Mouse (Mus musculus) CD4-positive, CD25-positive, alpha-beta regulatory T cell, adult 4 months (primary cell): Measurements from ENCODE around the gene Fam114a2. TPM values are rescaled to one million over a fixed set of nuclear protein-coding genes. Genes with fewer than 3 reads are reported as not detected.
"Not testable (repeated sequence)": the region's sequence is repeated elsewhere in the genome, so short reads cannot be mapped to it uniquely, and the experiment has no call there.

ENCODE experiments used
- ATAC-seq: one replicate; pipeline ENCODE4 v1.8.0; 2017
- polyA plus RNA-seq, 2 experiments: library from polyadenylated mRNA; unstranded; fragments of 100-300 nt; shearing (Covaris generic); gene quantifications; one replicate each; pipeline ENCODE4 v1.2.1; 2017

The Fam114a2 gene
- polyA plus RNA-seq, result 100 to 1,000 TPM; 117 to 160 TPM

- ATAC-seq, result peak; percentile 98
These were observed at the start of gene Fam114a2, which contains the start of gene Mfap3 for GRCm38 (mm10) chr11:57518091-57518750. Fam114a2 (minus strand) TSS chr11:57518617. Mfap3 (plus strand) TSS chr11:57518664.

GRCm38 (mm10) chr11:57566091-57567035 lies 47.9 kb upstream of the Fam114a2 start:
- ATAC-seq, result no peak

GRCm38 (mm10) chr11:57564564-57564963 lies 46.1 kb upstream of the Fam114a2 start:
- ATAC-seq, result no peak

- not testable (repeated sequence) for ATAC-seq
These were observed 39.5 kb upstream of the Fam114a2 start for GRCm38 (mm10) chr11:57557936-57558335.

GRCm38 (mm10) chr11:57553015-57553780 lies 34.8 kb upstream of the Fam114a2 start:
- no peak for ATAC-seq

GRCm38 (mm10) chr11:57551016-57551415 lies 32.6 kb upstream of the Fam114a2 start:
- ATAC-seq, result no peak

GRCm38 (mm10) chr11:57550230-57550629 lies 31.8 kb upstream of the Fam114a2 start:
- no peak for ATAC-seq

GRCm38 (mm10) chr11:57548618-57549550 lies 30.5 kb upstream of the Fam114a2 start:
- ATAC-seq, result peak; percentile 65

- no peak for ATAC-seq
These were observed 22.3 kb upstream of the Fam114a2 start for GRCm38 (mm10) chr11:57540681-57541080.

- no peak for ATAC-seq
These were observed 21.5 kb upstream of the Fam114a2 start for GRCm38 (mm10) chr11:57539841-57540418.

GRCm38 (mm10) chr11:57535912-57536311 lies 17.5 kb upstream of the Fam114a2 start:
- no peak for ATAC-seq

- no peak for ATAC-seq
These were observed 13.9 kb upstream of the Fam114a2 start for GRCm38 (mm10) chr11:57532306-57532705.

GRCm38 (mm10) chr11:57531300-57531950 lies 13.0 kb upstream of the Fam114a2 start:
- ATAC-seq, result no peak

- no peak for ATAC-seq
These were observed 10.7 kb upstream of the Fam114a2 start for GRCm38 (mm10) chr11:57529111-57529510.

- ATAC-seq, result no peak
These were observed 9.1 kb upstream of the Fam114a2 start for GRCm38 (mm10) chr11:57527506-57527905.

- ATAC-seq, result no peak
These were observed 7.5 kb upstream of the Fam114a2 start for GRCm38 (mm10) chr11:57525900-57526299.

- ATAC-seq, result no peak
These were observed 6.2 kb upstream of the Fam114a2 start for GRCm38 (mm10) chr11:57524597-57524996.

GRCm38 (mm10) chr11:57523418-57523817 lies 5.0 kb upstream of the Fam114a2 start:
- ATAC-seq, result no peak

GRCm38 (mm10) chr11:57522046-57522445 lies 3.6 kb upstream of the Fam114a2 start:
- ATAC-seq, result no peak

GRCm38 (mm10) chr11:57521206-57521605 lies 2.8 kb upstream of the Fam114a2 start:
- ATAC-seq, result no peak

- ATAC-seq, result no peak
These were observed 887 bp upstream of the Fam114a2 start for GRCm38 (mm10) chr11:57519304-57519703.
